Mouse (Mus musculus): Measurements from ENCODE around the gene Gng4. TPM values are rescaled to one million over a fixed set of nuclear protein-coding genes. Genes with fewer than 3 reads are reported as not detected.
A peak's percentile ranks its signal among the peaks of the same experiment; 100 is the strongest.
"Not testable (repeated sequence)": the region's sequence is repeated elsewhere in the genome, so short reads cannot be mapped to it uniquely, and the experiment has no call there.

The Gng4 gene
- total RNA-seq (2021) = under 1 TPM; 0.27 to 0.33 TPM

DNA sequence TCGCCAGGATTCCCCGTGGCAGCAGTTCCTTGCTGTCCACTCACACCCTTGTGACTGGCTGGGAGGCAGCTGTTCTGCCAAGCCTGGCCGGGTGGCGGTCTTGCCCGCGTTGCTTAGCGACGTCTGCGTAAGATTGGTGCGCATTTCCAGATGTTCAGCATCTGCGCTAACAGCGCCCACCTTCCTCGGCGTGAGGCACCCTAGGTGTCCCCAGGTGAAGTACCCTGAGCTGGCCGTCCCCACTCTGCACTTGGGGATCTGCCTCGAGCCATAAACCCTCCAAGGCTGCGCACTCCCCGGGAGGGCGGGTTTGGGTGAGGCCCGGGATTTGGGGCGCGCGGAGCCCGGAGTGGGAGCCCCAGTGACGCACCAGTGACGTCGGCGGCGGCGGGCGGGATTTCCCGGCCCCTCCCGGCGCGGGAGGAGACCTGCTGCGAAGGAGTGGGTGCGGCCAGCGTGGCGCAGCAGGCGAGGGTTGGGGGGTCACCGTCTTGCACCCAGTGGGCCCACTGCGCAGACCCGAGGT is at the start of gene Gng4:
TSS of gene Gng4 (plus strand) at position 166 of the 526 bp plus-strand sequence.
- DNase-seq = peak; percentile 21

DNA sequence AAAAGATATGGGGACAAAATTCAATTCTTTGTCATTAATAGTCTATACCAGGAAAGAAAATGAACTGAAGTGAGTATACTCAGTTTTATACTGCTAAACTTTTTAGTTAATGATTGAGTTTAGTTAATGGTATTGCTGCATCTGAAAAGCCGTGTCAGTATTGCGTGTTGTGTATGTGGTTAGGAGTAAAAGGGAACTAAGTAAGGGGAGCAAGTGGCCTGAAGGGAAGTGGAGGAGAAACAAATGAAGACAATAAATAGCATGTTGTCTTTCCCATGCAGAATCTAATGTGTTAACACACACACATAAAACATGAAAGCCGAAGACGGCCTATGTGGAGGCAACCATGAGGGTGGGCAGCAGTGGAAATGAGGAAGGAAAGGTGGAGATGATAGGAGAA is 44.6 kb upstream of the Gng4 start:
- no peak for DNase-seq

DNA sequence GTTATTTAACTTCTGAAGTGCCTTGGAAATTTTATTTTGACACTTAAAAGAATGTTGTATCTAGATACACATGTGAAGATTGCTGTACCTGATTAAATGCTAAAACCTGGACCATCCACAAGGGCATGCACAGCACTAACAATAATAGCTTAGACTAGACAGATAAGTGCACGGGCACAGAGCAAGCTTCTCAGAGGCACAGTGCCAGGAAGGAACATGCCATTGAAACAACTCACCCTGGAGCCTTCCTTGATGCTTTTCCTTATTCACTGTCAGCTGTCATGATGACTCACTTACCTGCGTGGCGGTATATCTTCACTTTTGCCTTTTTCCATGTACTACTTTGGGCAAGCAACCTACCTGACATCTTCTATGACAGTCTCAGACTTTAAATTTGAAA is 37.9 kb upstream of the Gng4 start:
- no peak for DNase-seq

DNA sequence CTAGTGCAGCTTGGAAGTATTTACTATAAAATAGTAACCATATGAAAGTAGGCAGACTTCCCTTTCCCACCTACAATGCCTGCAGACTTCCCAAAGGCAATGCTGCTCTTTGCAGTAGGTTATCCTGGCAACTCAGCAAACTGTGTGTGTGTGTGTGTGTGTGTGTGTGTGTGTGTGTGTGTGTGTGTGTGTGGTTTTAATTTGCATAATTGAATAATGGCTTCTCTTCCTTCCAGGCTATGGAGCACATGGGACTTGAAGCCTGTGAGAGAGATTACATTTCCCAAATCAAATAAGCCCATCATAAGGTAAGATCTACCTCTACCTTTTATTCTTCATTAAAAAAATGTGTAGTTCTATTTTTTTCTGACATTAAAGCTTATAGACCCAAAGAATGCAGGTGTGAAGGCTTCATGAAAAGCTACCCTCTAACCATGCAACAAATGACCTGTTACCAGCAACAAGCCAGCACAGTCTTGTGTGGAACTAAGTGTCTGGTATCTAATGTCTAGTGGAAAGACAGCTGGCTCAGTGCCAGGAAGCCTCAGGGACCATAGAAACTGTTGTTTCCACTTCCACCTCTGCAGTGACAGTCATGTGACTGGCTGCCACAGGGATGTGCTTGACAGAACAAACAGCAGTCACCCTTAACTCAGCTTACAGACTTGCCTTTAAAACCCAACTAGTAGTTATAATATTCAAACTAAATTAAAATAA is 7.9 kb upstream of the Gng4 start:
- DNase-seq = peak; percentile 63

DNA sequence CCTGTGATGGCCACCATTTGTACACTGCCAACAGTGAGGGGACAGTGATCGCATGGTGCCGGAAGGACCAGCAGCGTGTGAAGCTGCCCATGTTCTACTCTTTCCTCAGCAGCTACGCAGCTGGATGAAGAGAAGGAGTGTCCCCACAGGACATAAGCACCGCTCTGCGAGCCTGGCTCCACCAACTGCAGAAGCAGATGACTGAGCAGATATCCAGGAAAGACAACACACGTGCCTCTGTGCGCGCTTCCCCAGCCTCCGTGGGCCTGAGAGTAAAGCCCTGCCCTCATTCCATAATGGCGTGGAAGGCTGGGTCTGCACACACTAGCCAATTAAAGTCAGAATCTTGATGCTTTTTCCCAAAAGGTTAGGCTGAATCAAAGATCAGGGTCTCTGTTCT is 6.8 kb upstream of the Gng4 start:
- DNase-seq = no peak

DNA sequence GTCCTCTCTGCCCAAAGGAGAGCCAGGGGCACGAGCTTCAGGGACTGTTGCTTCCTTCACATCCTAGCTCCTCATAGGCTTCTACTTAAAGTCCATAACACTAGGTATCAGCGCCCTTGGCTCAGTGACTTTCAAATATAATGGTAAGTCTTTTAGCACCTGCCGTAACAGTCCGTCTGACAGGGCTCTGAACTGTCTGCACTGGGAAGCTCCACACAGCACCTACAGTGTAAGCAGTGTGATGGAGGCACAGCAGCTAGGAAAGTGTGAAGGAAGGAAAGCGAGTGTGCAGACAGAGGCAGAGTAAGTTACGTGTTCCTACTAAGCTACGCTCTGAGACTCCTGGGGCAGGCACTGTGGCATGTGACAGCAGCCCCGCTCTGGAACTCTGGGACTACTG is 6.2 kb upstream of the Gng4 start:
- no peak for DNase-seq

DNA sequence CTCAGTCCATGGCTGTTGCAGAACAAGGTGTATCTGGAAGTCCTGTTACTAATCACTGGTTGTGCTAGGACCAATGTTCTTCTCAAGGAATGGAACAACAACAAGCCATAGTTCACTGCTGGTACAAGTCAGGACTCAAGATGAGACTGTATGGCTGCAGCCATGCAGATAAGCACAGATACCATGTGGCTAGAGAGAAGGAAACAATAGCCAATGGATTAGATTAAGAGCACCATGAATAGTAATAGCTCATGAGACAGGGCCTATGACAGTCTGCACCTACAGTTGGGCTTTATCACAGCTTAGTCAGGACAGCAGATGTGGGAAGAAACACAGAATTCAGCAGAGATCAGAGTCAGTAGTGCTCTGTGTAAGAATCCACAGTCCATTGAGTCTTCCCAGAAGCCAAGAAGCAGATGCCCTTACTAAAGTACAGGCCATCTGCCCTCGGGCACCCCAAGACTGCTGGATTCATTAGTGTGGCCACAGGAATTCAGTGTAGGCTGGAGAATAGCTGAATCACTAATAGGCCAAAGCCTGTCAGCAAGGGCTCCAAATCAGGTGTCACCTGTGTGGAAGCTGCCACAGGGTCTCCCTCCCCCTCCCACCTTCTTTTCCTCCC is 4.9 kb upstream of the Gng4 start:
- DNase-seq = no peak

DNA sequence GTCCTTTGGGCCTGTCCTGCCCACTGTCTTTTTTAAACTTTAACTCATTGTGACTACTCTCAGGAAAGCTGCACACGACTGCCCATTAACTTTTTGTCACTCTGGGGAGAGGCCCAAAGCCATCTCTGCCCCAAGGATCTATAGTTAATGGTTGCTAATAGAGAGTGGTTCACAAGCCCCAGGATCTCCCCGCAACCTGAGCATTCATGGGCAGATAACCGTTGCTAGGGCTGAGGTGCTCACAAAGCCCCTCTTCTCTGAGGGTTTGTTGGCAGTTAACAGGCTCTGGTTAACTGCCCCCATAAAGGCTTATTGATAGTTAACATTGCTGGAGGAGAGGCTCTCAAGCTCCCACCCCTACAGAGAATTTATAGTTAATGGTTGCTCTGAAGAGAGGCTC is 3.6 kb upstream of the Gng4 start:
- no peak for DNase-seq

DNA sequence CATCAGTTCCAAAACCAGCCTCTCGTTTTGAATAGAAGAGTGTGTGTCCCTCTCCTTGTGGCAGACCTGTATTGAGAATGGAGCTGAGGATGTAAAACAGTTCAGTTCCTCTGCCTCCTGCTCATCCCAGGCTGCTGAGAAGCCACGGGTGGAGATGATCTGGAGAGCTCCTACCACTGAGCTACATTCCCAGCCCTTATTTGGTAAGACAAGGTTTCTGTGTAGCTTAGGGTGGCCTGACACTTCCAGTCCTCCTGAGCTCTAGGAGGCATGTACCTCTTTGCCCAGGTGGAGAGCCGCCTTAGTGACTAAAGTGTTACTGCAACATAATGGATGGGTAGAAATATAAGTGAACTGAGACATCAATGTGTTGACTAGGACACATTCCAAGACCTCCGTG is 2.8 kb upstream of the Gng4 start:
- DNase-seq = no peak

DNA sequence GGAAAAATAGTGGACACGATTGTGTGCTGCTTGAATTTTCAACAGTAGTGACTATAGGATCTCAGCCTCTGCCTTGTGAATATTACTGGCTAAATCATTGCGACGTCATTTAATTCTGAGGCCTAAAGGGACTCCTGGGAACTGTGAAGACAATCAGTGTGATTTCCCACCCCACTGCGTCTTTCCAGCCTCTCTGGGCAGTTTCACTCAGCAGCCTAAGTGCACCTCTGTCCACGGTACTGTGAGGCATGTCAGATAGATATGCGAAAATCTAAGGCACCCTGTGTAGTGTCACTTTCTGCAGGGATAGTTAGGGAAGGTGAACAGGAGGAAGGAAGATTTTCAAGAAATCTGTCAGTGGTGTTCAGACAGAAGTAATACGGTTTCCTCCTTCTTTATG is 563 bp upstream of the Gng4 start:
- DNase-seq = peak; percentile 3

DNA sequence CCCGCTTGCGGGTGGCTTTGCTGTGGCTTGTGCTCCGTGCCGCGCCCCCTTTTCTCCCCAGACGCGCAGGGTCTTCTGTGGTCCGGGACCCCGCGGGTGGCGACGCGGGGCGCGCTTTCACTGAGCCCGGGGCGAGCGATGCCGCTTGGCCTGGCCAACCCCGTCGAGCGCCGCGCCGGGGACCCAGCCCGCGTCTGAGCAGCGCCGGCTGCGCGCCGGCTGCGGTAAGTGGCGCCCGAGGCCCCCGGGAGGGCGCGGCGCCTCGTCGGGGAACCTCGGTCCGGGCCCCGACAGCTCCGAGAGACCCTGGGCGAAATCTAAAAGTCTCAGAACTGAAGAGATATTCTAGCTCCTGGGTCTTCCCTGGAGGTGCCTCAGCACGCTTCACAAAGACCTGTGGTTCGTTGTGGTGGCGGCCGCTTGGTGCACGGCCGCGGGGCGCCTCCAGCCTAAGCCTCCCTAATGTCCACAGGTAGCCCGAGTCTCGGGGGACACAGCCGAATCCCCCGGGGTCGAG is 619 bp downstream of the Gng4 start:
- no peak for DNase-seq

DNA sequence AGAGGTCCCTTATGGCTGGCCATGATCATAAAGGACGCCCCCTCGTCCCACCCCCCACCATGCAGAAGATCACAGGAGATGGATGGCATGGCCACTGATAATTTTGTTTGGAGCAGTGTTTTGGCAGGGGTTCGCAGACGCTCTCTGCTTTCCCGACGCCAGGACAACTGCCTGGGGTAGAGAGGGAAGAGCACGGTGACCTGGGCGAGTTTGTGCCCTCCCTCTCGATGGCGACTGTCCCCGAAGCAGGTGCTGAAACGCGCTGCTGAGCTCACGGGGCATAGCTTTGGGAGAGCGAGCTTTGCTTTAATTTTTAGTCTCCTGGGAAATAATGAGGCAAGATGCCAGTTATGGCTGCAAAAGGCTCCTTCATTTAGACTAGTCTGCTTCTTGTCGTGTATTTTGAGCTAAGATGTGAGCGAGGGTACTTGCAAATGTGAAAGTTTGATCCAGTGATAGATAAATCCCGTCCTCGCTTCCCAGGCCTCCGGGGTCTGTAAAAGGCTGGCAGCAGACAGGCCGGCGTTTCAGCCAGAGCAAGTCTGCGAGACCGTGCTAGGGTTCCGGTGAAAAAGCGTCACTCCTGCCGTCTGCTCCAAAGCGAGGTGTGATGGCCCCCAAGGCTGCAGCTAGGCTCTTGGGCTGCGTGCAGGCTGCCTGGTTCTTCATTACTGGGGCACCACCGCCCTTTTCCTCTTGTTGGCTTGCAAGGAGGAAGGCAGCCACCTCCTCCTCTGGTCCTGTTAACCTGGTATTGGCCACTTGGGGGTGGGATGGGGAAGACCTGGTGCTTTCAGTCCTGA is 1.3 kb downstream of the Gng4 start:
- peak; percentile 43 for DNase-seq

DNA sequence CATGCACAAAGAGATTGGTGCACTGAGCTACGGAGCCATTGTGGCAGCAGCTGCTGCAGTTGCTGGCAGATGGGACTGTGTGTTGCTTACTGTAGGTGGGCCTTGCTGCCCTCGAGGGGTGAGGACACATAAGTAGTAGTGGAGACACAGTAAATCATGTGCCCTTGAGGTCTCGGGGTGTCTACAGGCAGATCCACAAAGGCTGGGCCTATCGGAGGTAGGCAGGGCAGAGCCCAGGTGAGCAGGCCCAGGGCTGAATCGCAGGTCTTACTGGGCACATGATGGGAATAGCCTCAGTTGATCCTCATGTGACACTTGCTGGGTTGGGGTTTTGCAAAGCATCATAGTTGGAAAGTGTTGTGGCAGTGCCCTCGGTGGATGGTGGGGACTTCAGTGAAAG is 3.1 kb downstream of the Gng4 start:
- DNase-seq = no peak

DNA sequence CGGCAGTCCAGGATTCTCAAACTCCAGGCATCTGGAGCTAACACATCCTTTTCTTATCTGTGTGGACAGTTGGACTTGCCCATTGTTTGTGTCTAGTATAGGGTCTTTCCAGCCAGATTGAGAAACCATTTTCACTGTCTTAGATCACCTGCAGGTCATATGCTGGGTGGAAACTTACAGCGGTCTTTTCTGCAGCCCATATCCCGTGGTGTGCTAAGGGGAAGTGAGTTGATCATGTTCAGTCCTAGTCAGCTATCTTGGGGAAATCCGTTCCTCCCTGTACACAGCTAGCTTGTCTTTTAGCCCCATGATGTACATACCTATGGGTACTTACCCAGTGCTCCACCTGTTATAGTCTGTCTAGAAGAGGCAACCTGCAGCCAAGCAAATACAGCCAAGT is 4.2 kb downstream of the Gng4 start:
- DNase-seq = no peak

DNA sequence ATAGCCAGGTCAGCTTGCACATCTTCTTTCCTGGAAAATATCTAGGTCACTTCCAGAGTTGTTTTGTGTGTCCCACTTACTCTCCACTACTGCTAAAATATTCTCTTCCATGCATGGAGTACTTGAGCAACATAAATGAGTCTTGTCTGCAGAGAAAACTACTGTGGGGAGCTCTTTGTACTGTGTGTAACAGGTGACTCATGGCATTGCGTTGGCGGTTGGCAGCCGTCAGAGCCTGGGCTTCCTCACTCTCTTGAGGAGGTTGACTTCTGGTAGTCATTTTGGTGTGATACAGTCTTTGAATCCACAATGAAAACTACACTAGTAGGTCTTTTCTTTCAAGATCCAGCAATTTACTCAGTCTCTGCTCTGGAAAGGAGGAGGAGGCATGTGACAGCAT is 8.1 kb downstream of the Gng4 start:
- no peak for DNase-seq

DNA sequence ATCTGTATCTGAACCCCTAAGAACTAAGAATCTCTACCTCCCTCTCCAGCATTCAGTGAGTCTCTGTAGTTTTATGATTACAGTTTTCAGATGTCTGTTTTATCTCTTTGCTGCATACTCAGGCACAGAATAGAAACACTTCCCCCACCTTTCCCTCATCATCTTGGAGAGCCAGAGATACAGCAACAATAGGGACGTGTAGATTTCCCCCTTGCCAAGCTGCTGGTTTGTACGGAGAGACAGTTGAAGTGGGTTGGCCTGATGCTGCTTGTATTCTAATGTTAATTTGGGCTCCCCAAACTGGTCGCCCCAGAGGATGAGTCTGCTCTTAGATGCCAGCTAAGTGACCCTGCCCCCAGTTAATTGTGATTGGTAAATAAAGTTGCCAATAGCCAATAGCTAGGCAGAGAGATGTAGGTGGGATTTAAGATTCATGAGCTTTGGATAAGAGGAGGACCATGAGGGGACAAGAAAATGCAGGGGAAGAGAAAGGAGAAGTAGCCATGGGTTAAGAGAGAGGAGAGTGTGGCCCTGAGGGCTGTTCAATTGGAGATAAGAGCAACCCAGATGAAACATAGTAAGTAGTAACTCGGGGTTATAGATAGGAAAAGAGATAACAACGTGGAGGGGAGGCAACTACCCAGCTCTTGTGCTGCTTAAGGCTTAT is 11.4 kb downstream of the Gng4 start:
- DNase-seq = no peak

DNA sequence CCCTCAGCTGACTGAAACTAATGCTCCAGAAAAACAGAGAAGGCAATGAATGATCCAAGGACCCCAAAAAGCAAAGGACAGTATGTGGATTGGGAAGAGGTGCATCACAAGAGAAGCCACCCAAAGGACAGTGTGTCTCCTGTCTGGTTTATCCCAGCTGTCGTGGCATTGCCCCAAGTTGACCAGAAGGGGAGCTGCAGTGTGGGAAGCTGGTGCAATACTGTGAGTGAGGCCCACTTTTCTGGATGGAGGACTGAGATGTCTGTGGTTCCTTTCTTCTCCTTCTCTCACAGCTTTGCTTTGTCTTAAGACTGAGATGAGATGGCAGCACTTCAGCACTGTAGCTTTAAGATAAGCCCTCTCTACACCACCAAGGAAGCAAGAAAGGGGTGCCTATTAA is 12.2 kb downstream of the Gng4 start:
- DNase-seq = no peak

DNA sequence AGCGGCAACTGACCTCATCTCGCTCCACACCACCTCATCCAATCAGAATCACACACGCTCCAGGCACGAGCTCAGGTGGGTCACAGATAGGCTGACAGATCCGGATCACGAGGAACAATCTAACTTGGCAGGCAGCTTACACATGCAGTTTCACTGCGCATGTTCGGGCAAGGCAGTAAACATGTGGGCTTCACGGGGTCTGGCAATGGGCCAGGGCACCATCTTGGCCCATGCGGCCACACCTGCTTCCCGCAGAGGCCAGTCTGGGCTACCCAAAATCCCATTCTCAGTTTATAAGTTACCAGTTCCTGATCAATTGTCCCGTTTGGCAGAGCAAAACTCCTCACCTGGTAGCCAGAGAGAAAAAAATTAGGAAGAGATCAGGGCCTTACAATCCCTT is 14.0 kb downstream of the Gng4 start:
- not testable (repeated sequence) for DNase-seq

DNA sequence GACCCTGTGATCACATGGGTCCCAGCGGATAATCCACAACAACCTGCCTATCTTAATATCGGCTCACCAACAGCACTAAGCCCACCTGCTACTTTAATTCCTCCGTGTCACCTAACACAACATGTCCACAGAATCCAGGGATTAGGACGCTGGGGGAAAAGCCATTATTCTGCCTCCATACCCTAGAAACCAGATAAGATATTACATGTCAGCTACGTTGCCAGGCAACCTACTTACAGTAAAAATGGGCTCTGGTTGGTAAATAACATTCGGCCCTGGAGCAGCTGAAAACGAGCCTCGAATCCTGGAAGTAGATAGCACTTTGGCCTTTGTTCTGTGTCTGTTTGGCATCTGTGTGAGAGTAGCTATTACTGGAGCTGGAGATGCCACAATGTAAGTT is 14.9 kb downstream of the Gng4 start:
- no peak for DNase-seq

DNA sequence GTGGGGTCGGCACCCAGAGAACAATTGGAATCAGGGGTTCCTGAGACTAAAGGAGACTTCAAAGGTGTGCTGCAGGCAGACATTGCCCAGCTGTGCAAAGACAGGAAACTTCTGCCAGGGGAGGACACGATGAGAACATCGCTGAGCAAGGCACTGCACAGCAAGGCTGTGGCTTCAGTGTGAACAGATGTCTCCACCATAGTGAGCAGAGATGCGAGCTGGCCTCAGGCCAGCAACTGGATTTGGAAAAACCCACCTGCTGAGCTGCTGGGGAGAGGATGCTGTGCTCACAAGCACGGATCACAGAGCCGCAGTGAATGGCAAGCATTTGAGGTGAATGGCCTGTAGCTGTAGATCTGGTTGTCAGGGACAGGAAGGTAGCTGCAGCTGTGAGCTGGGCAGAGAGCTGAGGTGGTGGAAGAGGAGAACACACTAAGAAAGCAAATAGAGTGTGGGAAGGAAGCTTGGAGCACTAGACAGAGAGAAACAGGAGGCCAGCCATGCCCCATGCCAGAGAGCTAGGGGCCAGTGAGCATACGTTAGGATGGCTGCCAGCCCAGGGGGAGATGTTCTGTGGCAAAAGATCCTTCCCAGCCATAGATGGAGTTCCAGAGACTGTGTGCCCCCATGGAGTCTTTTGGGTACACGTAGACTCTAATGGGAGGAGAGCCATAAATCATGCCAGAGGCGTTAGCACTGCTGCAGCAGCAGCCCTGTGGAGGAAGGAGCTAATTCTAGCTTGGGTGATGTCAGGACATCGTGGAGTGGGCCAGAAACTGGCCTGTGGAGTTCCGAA is 24.7 kb downstream of the Gng4 start:
- DNase-seq = no peak

DNA sequence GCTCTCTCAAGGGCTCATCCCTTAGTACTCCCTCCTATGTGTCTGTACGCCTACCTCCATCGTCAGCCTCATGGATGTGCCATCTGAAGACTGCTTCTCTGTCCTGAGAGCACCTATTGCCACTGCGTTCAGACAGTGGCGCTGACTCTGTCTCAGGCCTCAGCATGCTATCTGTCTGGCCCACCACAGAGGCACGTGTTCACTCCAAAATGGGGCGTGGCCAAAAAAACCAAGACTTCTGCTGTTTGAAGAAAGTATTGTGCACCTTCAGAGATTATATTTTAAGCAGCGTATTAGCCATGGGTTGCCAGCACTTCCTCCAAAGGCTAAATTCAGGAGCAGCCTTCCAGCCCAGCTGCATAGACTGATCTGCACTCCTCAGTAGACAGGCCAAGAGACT is 27.0 kb downstream of the Gng4 start:
- no peak for DNase-seq

DNA sequence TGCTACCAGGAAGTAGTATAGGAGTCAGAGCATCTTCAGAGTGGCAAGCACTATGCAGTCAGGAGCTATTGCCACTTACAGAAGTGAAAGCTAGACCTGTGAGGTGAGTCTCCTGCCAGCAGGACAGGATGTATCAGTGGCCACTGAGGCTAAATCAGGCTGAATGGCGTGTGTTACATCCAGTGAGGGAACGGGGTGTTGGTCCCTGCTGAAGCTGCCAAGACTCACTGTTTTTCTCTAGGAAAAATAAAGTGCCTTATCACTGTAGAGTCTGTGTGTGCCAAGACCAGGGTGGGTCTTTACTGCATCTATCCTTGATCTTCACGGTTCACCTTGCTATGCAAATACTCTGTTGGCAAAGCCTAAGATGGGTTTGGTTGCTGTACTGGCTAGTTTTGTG is 34.8 kb downstream of the Gng4 start:
- DNase-seq = no peak
